Mouse (Mus musculus): Measurements from ENCODE around the gene Dhrs7. TPM values are rescaled to one million over a fixed set of nuclear protein-coding genes. Genes with fewer than 3 reads are reported as not detected.

Gene Dhrs7
- polyA plus RNA-seq, 1 experiment from 2014 or later = 44.6 TPM

DNA sequence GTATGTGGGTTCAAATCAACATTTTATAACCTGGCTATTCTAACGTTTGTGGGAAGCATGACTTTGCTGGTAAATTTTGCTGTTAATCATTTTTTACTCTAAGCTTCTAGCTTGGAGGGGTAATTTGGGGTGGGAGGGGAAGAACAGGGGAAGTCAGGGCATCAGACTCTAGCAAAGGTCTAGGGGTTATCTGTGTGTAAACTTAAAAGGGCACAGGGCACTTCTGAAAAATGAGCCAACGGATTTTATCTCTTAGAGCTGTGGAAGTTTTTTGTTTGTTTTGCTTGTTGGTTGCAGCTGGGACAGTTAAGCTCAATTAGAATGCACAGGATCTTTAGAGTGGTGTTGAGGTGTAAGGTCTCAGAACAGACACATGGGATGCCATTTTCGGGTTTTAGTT is 26.7 kb downstream of the Dhrs7 start:
- no peak overlapping the region for H3K4me2 ChIP-seq (ENCODE audit: low read depth, low read length)
- no peak overlapping the region for H3K27ac ChIP-seq (replicated peaks; ENCODE audit: low read depth, low read length)
- ATAC-seq (ENCODE audit: low read depth) (no peak), DNase-seq (ENCODE audit: low spot score) (no peak)
- H3K36me3 ChIP-seq (ENCODE audit: control insufficient read depth, insufficient read depth, low read length) = no peaks in the 10 kb centered on the region
- 0 out of 2 replicates have a peak, but pooled peaks cover 9% of the 10 kb centered on the region for H3K9me3 ChIP-seq (ENCODE audit: control insufficient read depth, low read length)
- no peak overlapping the region for H3K9ac ChIP-seq (ENCODE audit: low read depth, low read length)
- H3K27me3 ChIP-seq (replicated peaks; ENCODE audit: control insufficient read depth, insufficient read depth, low read length) = no peaks in the 10 kb centered on the region
- WGBS = 81% methylated on average over 3 of the region's 3 CpGs
- no peaks in the 10 kb centered on the region for H3K4me1 ChIP-seq (ENCODE audit: control insufficient read depth, insufficient read depth, low read length)
- H3K4me3 ChIP-seq (ENCODE audit: low read depth, low read length) = no peak overlapping the region

DNA sequence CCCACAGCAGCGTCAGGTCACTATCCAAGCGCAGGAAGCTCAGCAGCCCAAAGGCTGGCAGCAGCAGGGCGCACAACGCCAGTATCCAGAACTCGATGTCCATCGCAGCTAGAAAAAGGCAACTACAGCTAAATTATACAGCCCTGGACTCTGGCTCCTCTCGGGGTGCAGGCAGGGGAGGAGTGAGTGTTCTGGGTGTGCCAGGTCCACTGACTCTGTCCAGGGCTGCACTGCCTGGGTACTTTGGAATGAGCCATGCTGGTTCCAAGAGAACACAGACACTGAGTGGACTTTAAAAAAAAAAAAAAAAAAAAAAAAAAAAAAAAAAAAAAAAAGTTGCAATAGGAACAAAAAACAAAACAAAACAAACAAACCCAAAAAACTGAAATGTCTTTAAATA is 36.0 kb downstream of the Dhrs7 start:
- ATAC-seq (ENCODE audit: low read depth) = no peak

DNA sequence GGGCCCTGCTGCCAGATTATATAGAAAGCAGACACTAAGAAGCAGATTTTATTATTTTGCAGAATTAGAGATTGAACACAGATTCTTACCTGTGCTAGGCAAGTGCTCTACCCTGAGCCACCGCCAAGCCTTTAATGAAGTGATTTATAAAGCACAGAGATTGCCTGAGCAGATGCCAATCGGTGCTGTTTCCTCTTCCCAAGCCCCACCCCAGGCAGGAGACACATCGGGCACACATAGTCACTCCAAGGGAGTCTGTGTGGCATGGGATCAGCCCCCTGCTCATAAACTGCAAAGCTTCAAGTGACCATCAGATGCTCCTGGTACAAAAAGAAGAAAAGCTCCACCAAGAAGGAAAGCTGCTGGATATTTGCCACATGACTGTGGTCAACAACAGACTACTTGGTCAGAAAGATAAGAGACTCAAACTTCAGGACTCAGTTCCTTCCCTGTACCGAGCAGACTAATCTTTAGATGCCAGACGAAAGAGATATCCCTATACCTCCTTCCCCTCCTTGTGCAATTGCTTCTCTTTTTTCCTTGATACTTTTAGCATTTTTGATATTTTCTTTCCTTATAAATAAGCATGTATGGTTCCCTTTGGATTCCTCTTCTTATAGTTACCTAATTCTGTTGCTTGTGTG is 41.7 kb downstream of the Dhrs7 start:
- H3K27me3 ChIP-seq (replicated peaks; ENCODE audit: control insufficient read depth, insufficient read depth, low read length) = no peaks in the 10 kb centered on the region
- H3K9me3 ChIP-seq (ENCODE audit: control insufficient read depth, low read length) = no peaks in the 10 kb centered on the region
- no peaks in the 10 kb centered on the region for H3K4me1 ChIP-seq (ENCODE audit: control insufficient read depth, insufficient read depth, low read length)
- H3K4me2 ChIP-seq (ENCODE audit: low read depth, low read length) = no peak overlapping the region
- no peak for DNase-seq (ENCODE audit: low spot score)
- H3K27ac ChIP-seq (replicated peaks; ENCODE audit: low read depth, low read length) = no peak overlapping the region
- no peak overlapping the region for H3K4me3 ChIP-seq (ENCODE audit: low read depth, low read length)
- WGBS = 75% methylated on average over 5 of the region's 5 CpGs
- no peak overlapping the region for H3K9ac ChIP-seq (ENCODE audit: low read depth, low read length)
- ATAC-seq (ENCODE audit: low read depth) = no peak
- no peaks in the 10 kb centered on the region for H3K36me3 ChIP-seq (ENCODE audit: control insufficient read depth, insufficient read depth, low read length)

More for the DNA sequence above, 36.0 kb downstream of the Dhrs7 start:
- Histone ChIP-seq H3K9me3 (ENCODE audit: control insufficient read depth, low read length) (no peaks in the 10 kb centered on the region), H3K4me1 (ENCODE audit: control insufficient read depth, insufficient read depth, low read length) (no peaks in the 10 kb centered on the region), H3K27me3 (replicated peaks; ENCODE audit: control insufficient read depth, insufficient read depth, low read length) (no peaks in the 10 kb centered on the region), H3K4me3 (ENCODE audit: low read depth, low read length) (no peak overlapping the region), H3K36me3 (ENCODE audit: control insufficient read depth, insufficient read depth, low read length) (no peaks in the 10 kb centered on the region), H3K4me2 (ENCODE audit: low read depth, low read length) (no peak overlapping the region), H3K9ac (ENCODE audit: low read depth, low read length) (no peak overlapping the region), H3K27ac (replicated peaks; ENCODE audit: low read depth, low read length) (no peak overlapping the region)
- 92% methylated on average over 7 of the region's 7 CpGs for WGBS
- DNase-seq (ENCODE audit: low spot score) = no peak

DNA sequence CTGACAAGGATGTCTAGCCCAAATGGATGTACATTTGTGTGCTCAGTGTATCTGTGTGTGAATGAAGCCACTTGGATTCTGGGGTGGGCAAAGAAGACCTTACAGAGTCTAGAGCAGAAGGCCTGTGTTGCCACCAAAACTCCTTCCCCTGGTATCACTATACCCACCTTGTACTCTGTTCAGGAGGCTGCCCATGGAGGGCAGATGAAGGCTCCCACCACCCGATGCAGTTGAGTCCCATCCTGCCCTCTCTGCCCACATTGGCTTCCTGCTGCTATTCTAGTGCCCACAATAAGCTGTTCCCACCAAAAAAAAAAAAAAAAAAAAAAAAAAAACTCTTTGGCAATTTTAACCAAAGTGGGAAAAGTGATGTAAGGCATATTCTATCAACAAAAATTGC is 43.3 kb downstream of the Dhrs7 start:
- Histone ChIP-seq H3K36me3 (ENCODE audit: control insufficient read depth, insufficient read depth, low read length) (no peaks in the 10 kb centered on the region), H3K27ac (replicated peaks; ENCODE audit: low read depth, low read length) (no peak overlapping the region), H3K27me3 (replicated peaks; ENCODE audit: control insufficient read depth, insufficient read depth, low read length) (no peaks in the 10 kb centered on the region), H3K4me2 (ENCODE audit: low read depth, low read length) (no peak overlapping the region), H3K9me3 (ENCODE audit: control insufficient read depth, low read length) (no peaks in the 10 kb centered on the region), H3K9ac (ENCODE audit: low read depth, low read length) (no peak overlapping the region), H3K4me3 (ENCODE audit: low read depth, low read length) (no peak overlapping the region), H3K4me1 (ENCODE audit: control insufficient read depth, insufficient read depth, low read length) (no peaks in the 10 kb centered on the region)
- no peak for DNase-seq (ENCODE audit: low spot score)
- 79% methylated on average over 1 of the region's 1 CpGs for WGBS
- no peak for ATAC-seq (ENCODE audit: low read depth)

DNA sequence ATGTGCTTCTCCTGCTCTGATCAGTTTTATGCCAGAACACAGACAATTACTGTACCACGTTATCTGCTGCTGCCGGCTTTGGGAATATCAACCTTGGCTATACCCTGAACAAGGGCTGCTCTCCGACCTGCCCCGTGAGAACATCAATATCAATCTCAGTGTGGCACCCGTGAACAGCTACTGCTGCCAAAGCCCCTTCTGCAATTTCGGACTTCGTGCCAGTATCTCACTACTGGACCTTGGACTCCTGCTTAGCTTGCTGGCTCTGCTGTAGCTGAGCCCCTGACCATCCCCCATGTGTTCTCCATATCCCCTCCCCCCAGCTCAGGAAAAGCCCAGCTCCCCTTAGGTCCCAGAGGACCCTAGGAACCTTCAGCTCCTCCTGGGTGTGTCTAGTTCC is 43.9 kb downstream of the Dhrs7 start:
- DNase-seq (ENCODE audit: low spot score) = no peak
- WGBS = 88% methylated on average over 7 of the region's 7 CpGs
- H3K4me1 ChIP-seq (ENCODE audit: control insufficient read depth, insufficient read depth, low read length) = no peaks in the 10 kb centered on the region
- H3K4me3 ChIP-seq (ENCODE audit: low read depth, low read length) = no peak overlapping the region
- H3K36me3 ChIP-seq (ENCODE audit: control insufficient read depth, insufficient read depth, low read length) = no peaks in the 10 kb centered on the region
- H3K27me3 ChIP-seq (replicated peaks; ENCODE audit: control insufficient read depth, insufficient read depth, low read length) = no peaks in the 10 kb centered on the region
- ATAC-seq (ENCODE audit: low read depth) = no peak
- no peak overlapping the region for H3K9ac ChIP-seq (ENCODE audit: low read depth, low read length)
- no peaks in the 10 kb centered on the region for H3K9me3 ChIP-seq (ENCODE audit: control insufficient read depth, low read length)
- H3K4me2 ChIP-seq (ENCODE audit: low read depth, low read length) = no peak overlapping the region
- no peak overlapping the region for H3K27ac ChIP-seq (replicated peaks; ENCODE audit: low read depth, low read length)

DNA sequence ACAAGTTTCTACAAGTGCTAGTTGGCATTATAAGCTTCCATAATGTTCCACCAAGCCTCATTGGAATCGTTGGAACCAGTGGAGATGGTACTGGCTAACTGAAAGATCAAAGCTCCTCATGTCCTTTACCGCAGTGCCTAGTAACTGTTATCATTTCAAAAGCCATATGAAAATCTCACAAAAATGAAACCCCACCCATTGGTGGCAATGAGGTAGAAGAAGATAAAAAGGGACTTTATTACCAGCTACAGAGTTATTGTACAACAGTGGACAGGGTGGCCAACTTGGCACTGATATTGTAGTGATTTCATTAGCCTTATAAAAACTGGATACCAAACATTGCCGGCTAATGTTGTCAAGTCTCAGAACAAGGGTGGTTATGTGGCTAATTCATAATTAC is 52.7 kb downstream of the Dhrs7 start:
- 95% methylated on average over 3 of the region's 3 CpGs for WGBS

More for the DNA sequence above, 52.7 kb downstream of the Dhrs7 start:
- Histone ChIP-seq H3K4me3 (ENCODE audit: low read depth, low read length) (no peak overlapping the region), H3K9ac (ENCODE audit: low read depth, low read length) (no peak overlapping the region), H3K4me2 (ENCODE audit: low read depth, low read length) (no peak overlapping the region), H3K4me1 (ENCODE audit: control insufficient read depth, insufficient read depth, low read length) (no peaks in the 10 kb centered on the region), H3K9me3 (ENCODE audit: control insufficient read depth, low read length) (no peaks in the 10 kb centered on the region), H3K36me3 (ENCODE audit: control insufficient read depth, insufficient read depth, low read length) (no peaks in the 10 kb centered on the region), H3K27ac (replicated peaks; ENCODE audit: low read depth, low read length) (no peak overlapping the region), H3K27me3 (replicated peaks; ENCODE audit: control insufficient read depth, insufficient read depth, low read length) (no peaks in the 10 kb centered on the region)
- no peak for DNase-seq (ENCODE audit: low spot score)
- no peak for ATAC-seq (ENCODE audit: low read depth)

Other genes with a start within 250 kb of the Dhrs7 start
- 0.26 and 0.62 TPM in 2 replicates for gene Lrrc9, start 223.0 kb downstream of the Dhrs7 start, polyA plus RNA-seq (2014; fragmentation: Nextera tagmentation; extraction: Ambion mirVana)
- 12.4 and 13.6 TPM in 2 replicates for gene Pcnx4, start 128.5 kb downstream of the Dhrs7 start, polyA plus RNA-seq (2014; fragmentation: Nextera tagmentation; extraction: Ambion mirVana)
- not detected in 2 replicates for gene Gm4756, start 15.2 kb downstream of the Dhrs7 start, polyA plus RNA-seq (2014; fragmentation: Nextera tagmentation; extraction: Ambion mirVana)
- gene Ppm1a, start 92.5 kb upstream of the Dhrs7 start, polyA plus RNA-seq (2014; fragmentation: Nextera tagmentation; extraction: Ambion mirVana) = 82.5 and 84.3 TPM in 2 replicates